ENCODE assay signal across 15 mouse cellular contexts in genomic region chr1:135603121-135603870, GRCm38 (mm10). TPM values are rescaled to one million over a fixed set of nuclear protein-coding genes. Genes with fewer than 3 reads are reported as not detected.
DNase-seq lines count a peak whose midpoint lies in the region; ATAC-seq and TF ChIP-seq lines count a peak whose summit lies in the region.
"Had no signal": no experiment of that assay in that cellular context is flagged by ENCODE, and none has a peak within 500 bp of the region (broad histone marks: within the 10 kb centered on the region; RNA-seq: fewer than 3 reads in every experiment).

No protein-coding gene starts in this region.

- peak; percentile 83 for ATAC-seq in forebrain, postnatal 0 days
- peak; percentile 74 for ATAC-seq in midbrain, embryonic 12.5 days (ENCODE audit: low FRiP score, low read depth)
- ATAC-seq: Patski had no signal

- no peak overlapping the region for H3K4me3 ChIP-seq in forebrain, postnatal 0 days (ENCODE audit: low read depth, low read length)
- H3K4me3 ChIP-seq in midbrain, embryonic 12.5 days, result no peak overlapping the region
- H3K4me3 ChIP-seq: erythroblast, embryonic 14.5 days had no signal

- H3K9me3 ChIP-seq in forebrain, postnatal 0 days (ENCODE audit: low read length), result no peaks in the 10 kb centered on the region
- H3K9me3 ChIP-seq in midbrain, embryonic 12.5 days, result no peaks in the 10 kb centered on the region

- peaks cover 47% of the 10 kb centered on the region for H3K4me1 ChIP-seq in forebrain, postnatal 0 days (ENCODE audit: insufficient read depth)
- peaks cover 33% of the 10 kb centered on the region for H3K4me1 ChIP-seq in midbrain, embryonic 12.5 days

- intact Hi-C loops in heart, postnatal 25 days (cut with DNase I), result no loop called here

- no peak overlapping the region for H3K9ac ChIP-seq in forebrain, postnatal 0 days
- no peak overlapping the region for H3K9ac ChIP-seq in midbrain, embryonic 12.5 days (replicated peaks)
- H3K9ac ChIP-seq: liver, embryonic 14.5 days had no signal

- H3K36me3 ChIP-seq in forebrain, postnatal 0 days (ENCODE audit: insufficient read depth), result no peaks in the 10 kb centered on the region
- no peaks in the 10 kb centered on the region for H3K36me3 ChIP-seq in midbrain, embryonic 12.5 days

- TF ChIP-seq CTCF in forebrain, postnatal 0 days (IDR thresholded peaks at IDR 0.05; ENCODE audit: low read depth), result no peak

- WGBS in forebrain, postnatal 0 days, result 23% methylated on average over 11 of the region's 11 CpGs
- WGBS in midbrain, embryonic 12.5 days, result 35% methylated on average over 11 of the region's 11 CpGs

- H3K27ac ChIP-seq in forebrain, postnatal 0 days (ENCODE audit: low read depth, low read length), result peak overlapping the region; percentile 60
- H3K27ac ChIP-seq in midbrain, embryonic 12.5 days (replicated peaks), result 0 out of 2 replicates have a peak overlapping the region, but pooled peaks have one; percentile 30
- H3K27ac ChIP-seq: kidney, postnatal 0 days; liver, embryonic 14.5 days had no signal

- peak; percentile 50 for DNase-seq in retina, postnatal 1 day
- DNase-seq in retina, embryonic 14.5 days (ENCODE audit: low spot score), result no peak
- peak; percentile 68 for DNase-seq in forebrain, postnatal 0 days
- no peak for DNase-seq in right cerebral cortex, postnatal 25 days
- no peak for DNase-seq in right cerebral cortex, postnatal 4 days
- DNase-seq in heart, postnatal 25 days (ENCODE audit: low spot score), result no peak
- no peak for DNase-seq in spleen, adult 12 weeks (ENCODE audit: low spot score)
- DNase-seq: adrenal gland, postnatal 14 days; cerebellum, adult 11 months; layer of hippocampus, postnatal 36 days had no signal

- H3K27me3 ChIP-seq in forebrain, postnatal 0 days (ENCODE audit: insufficient read depth, low read length), result no peaks in the 10 kb centered on the region
- peaks cover 8% of the 10 kb centered on the region for H3K27me3 ChIP-seq in midbrain, embryonic 12.5 days
- H3K27me3 ChIP-seq: Patski had no signal

- peak overlapping the region; percentile 14; the same call in 1 of the 2 replicates for H3K4me2 ChIP-seq in forebrain, postnatal 0 days (ENCODE audit: low read depth)
- no peak overlapping the region for H3K4me2 ChIP-seq in midbrain, embryonic 12.5 days (replicated peaks)

RNA-seq across cellular contexts. Expression of gene Nav1, which starts 3.8 kb away (rescaled TPM):
- total RNA-seq in forebrain, postnatal 0 days (2014; rRNA removed), result 67.9 and 85.8 TPM in 2 replicates
- 19.7 and 35.5 TPM in 2 replicates for polyA plus RNA-seq in forebrain, postnatal 0 days (2015; fragmentation: Nextera tagmentation; extraction: Ambion mirVana)
- polyA plus RNA-seq in midbrain, embryonic 12.5 days (2016; fragmentation: Nextera tagmentation; extraction: Ambion mirVana), result 25.1 and 25.6 TPM in 2 replicates
- 10 to 100 TPM; 19.6 to 19.8 TPM for total RNA-seq in heart, postnatal 25 days (2021)

Comparison
In these comparisons a context has a peak if more than half of its experiments do, and no peak if none do; other contexts are left out.
1. DNase-seq: peak in retina, postnatal 1 day (single experiment) and forebrain, postnatal 0 days (single experiment); none in retina, embryonic 14.5 days (single experiment), right cerebral cortex, postnatal 25 days (single experiment), right cerebral cortex, postnatal 4 days (single experiment), heart, postnatal 25 days (single experiment) and spleen, adult 12 weeks (single experiment).